Mouse (Mus musculus): ENCODE measurements at regions not wholly inside any gene's neighbourhood (a gene's known extent, or its start where the extent isn't known, plus 50 kb on each side); places are given as distances from the start of the nearest gene placed in this dataset.

GRCm38 (mm10) chr6:76639583-76639982 lies 142.0 kb upstream of the Gm9008 start:
- TF ChIP-seq CTCF (IDR thresholded peaks at IDR 0.05; ENCODE audit: borderline replicate concordance, extremely low read depth, insufficient read depth, insufficient read length) (no peak), POLR2A (IDR thresholded peaks at IDR 0.05; ENCODE audit: borderline replicate concordance, extremely low read depth, insufficient read depth, insufficient read length, poor library complexity, severe bottlenecking) (no peak)

Measured in brain, embryonic 14.5 days (tissue).